Mouse (Mus musculus) neutrophil, adult 65 days (primary cell): ENCODE measurements around the gene Opcml. TPM values are rescaled to one million over a fixed set of nuclear protein-coding genes. Genes with fewer than 3 reads are reported as not detected.

ENCODE experiments used
- total RNA-seq: library from RNA; stranded (reverse); gene quantifications from 2 replicates; pipeline ENCODE4 v1.2.4, GENCODE M21; 2023

The Opcml gene
- 1.3 and 2.1 TPM in 2 replicates for total RNA-seq

DNA sequence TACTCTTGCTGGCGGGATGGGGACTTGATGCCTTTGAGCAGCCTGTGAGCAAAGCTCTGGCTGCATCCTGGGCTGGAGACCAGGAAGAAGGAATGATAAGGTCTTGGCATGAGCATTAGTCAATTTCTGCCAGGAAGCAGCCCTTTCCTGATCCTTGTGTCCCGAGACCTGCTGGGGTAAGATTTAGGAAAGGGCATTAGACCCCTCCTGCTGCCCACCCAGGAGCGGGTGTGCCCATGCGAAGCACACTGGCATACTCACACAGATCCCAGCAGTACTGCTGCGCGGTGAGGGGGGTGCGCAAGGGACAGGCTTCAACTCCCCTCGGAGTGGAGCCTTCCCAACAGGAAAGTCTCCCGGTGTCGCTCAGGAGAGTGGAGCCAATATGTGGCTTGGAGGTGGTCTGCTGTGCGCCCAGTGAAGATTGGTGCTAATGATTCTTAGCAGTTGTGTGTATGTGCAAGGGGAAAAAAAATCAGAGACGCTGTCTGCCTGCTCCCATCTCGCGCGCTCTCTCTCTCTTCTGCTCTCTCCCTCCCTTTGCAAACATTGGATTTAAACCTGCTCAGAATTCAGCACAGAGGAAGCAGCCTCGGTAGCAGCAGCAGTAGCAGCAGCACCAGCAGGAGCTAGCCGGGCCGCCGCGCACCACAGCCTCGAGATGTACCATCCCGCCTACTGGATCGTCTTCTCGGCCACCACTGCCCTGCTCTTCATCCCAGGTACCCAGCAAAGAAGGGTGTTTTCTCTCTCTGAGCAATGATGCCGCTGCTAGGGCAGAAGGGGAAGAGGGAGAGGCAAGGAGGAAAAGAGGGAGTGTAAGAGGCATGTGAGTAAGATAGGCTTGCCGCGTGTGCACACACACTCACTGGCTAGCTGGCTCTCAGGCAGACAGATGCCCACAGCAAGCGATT is at the start of gene Opcml:
Gene Opcml, plus strand, starts transcription at position 51 of the 914 bp plus-strand sequence.

